In genomic region chr6:50419518-50420290, GRCm38 (mm10) we compare ENCODE assay signal across 16 mouse cellular contexts. TPM values are rescaled to one million over a fixed set of nuclear protein-coding genes. Genes with fewer than 3 reads are reported as not detected.
A peak's percentile ranks its signal among the peaks of the same experiment; 100 is the strongest.
DNase-seq lines count a peak whose midpoint lies in the region; ATAC-seq and TF ChIP-seq lines count a peak whose summit lies in the region.
"Had no signal": no experiment of that assay in that cellular context is flagged by ENCODE, and none has a peak within 500 bp of the region (broad histone marks: within the 10 kb centered on the region; RNA-seq: fewer than 3 reads in every experiment).

No protein-coding gene starts in this region.

- no peak for DNase-seq in heart, postnatal 36 days
- DNase-seq in Patski (ENCODE audit: low read depth, low spot score), result peak; percentile 64
- peak; percentile 59 for DNase-seq in kidney, adult 18-20 months
- peak; percentile 51 to 54 for DNase-seq in kidney, postnatal 25 days
- DNase-seq in gastrocnemius, adult 2 months, result no peak
- no peak for DNase-seq in thymus, adult 2 months
- no peak for DNase-seq in thymus, postnatal 14 days
- DNase-seq: cerebellum, postnatal 25 days; heart, adult 11 months; lung, postnatal 14 days; thymus, postnatal 25 days had no signal

- no peaks in the 10 kb centered on the region for H3K27me3 ChIP-seq in heart, embryonic 14.5 days (ENCODE audit: control insufficient read depth, insufficient read depth, low read length)
- H3K27me3 ChIP-seq in Patski, result no peaks in the 10 kb centered on the region
- no peaks in the 10 kb centered on the region for H3K27me3 ChIP-seq in thymus, adult 2 months (ENCODE audit: control insufficient read depth, insufficient read depth, low read length)
- H3K27me3 ChIP-seq: neural tube, embryonic 12.5 days had no signal

- no peak overlapping the region for H3K4me2 ChIP-seq in heart, embryonic 14.5 days (ENCODE audit: low read length)
- H3K4me2 ChIP-seq: neural tube, embryonic 12.5 days had no signal

- TF ChIP-seq POLR2A in thymus, adult 2 months (IDR thresholded peaks at IDR 0.05; ENCODE audit: control insufficient read depth, extremely low read depth, insufficient read depth, low read length, poor library complexity), result no peak

- no peak for TF ChIP-seq CTCF in Patski (IDR thresholded peaks at IDR 0.05)
- no peak for TF ChIP-seq CTCF in gastrocnemius, adult 2 months (IDR thresholded peaks at IDR 0.05)
- TF ChIP-seq CTCF in thymus, adult 2 months (IDR thresholded peaks at IDR 0.05; ENCODE audit: borderline replicate concordance, control insufficient read depth, extremely low read depth, insufficient read depth, low read length, poor library complexity), result no peak

- H3K9me3 ChIP-seq in heart, embryonic 14.5 days (ENCODE audit: control insufficient read depth, low read length), result no peaks in the 10 kb centered on the region
- H3K9me3 ChIP-seq: hindbrain, embryonic 10.5 days; neural tube, embryonic 12.5 days had no signal

- H3K36me3 ChIP-seq in heart, embryonic 14.5 days (ENCODE audit: control insufficient read depth, insufficient read depth, low read length), result no peaks in the 10 kb centered on the region
- H3K36me3 ChIP-seq in thymus, adult 2 months (ENCODE audit: control insufficient read depth, insufficient read depth, low read length), result no peaks in the 10 kb centered on the region
- H3K36me3 ChIP-seq: neural tube, embryonic 12.5 days had no signal

- no peak overlapping the region for H3K9ac ChIP-seq in heart, embryonic 14.5 days (ENCODE audit: low read length)
- H3K9ac ChIP-seq: liver, embryonic 14.5 days; neural tube, embryonic 12.5 days had no signal

- ATAC-seq in heart, embryonic 14.5 days (ENCODE audit: insufficient number of reproducible peaks, insufficient read depth, low FRiP score, low read depth), result no peak
- peak; percentile 76 for ATAC-seq in Patski
- ATAC-seq: forebrain, embryonic 14.5 days had no signal

- H3K27ac ChIP-seq in heart, embryonic 14.5 days (replicated peaks in 1 of 2; ENCODE audit: control insufficient read depth in 1 of 2, insufficient read depth in 1 of 2, low read depth in 2 of 2, low read length in 2 of 2), result peak overlapping the region; percentile 50 to 58; a peak in 3 of 4 replicates
- H3K27ac ChIP-seq in gastrocnemius, adult 2 months, result no peak overlapping the region
- no peak overlapping the region for H3K27ac ChIP-seq in thymus, adult 2 months (ENCODE audit: control insufficient read depth, insufficient read depth, low read length)
- H3K27ac ChIP-seq: hindbrain, embryonic 10.5 days; liver, embryonic 14.5 days; neural tube, embryonic 12.5 days had no signal

- H3K4me3 ChIP-seq in heart, embryonic 14.5 days (ENCODE audit: control insufficient read depth in 1 of 2, insufficient read depth in 1 of 2, low read depth in 1 of 2, low read length in 2 of 2), result no peak overlapping the region
- no peak overlapping the region for H3K4me3 ChIP-seq in gastrocnemius, adult 2 months
- H3K4me3 ChIP-seq in thymus, adult 2 months (ENCODE audit: control insufficient read depth, insufficient read depth, low read length), result no peak overlapping the region
- H3K4me3 ChIP-seq: hindbrain, embryonic 10.5 days; neural tube, embryonic 12.5 days had no signal

- 67% methylated on average over 10 of the region's 10 CpGs for WGBS in heart, embryonic 14.5 days
- WGBS in thymus, adult 2 months, result 95% methylated on average over 10 of the region's 10 CpGs

- intact Hi-C loops in heart, postnatal 36 days (cut with DNase I), result no loop called here
- intact Hi-C loops in gastrocnemius, adult 2 months (cut with DNase I), result no loop called here

- POLR2A ChIA-PET in Patski (lab: Charles Lee), result interaction anchor here (1.1 to 1.8 kb wide), 3 partner anchors 13 to 16 kb away, joined by 3 to 7 read pairs (median 4); no protein-coding TSS in a partner anchor

- peaks cover 5 to 22% of the 10 kb centered on the region in 2 experiments for H3K4me1 ChIP-seq in heart, embryonic 14.5 days (ENCODE audit: control insufficient read depth in 2 of 2, insufficient read depth in 2 of 2, low read length in 2 of 2)
- peaks cover 9% of the 10 kb centered on the region for H3K4me1 ChIP-seq in thymus, adult 2 months (replicated peaks; ENCODE audit: control insufficient read depth, insufficient read depth, low read length)
- H3K4me1 ChIP-seq: neural tube, embryonic 12.5 days had no signal

- in situ Hi-C loops in Patski (cut with MboI; ENCODE audit: low pct_unique_long_range_greater_than_20kb), result no loop called here

- CTCF ChIA-PET in Patski (lab: Charles Lee), result interaction anchor here (0.9 to 1.8 kb wide), 5 partner anchors 22 to 117 kb away, joined by 3 to 6 read pairs (median 4); partner anchors contain the start of gene Osbpl3

RNA-seq across cellular contexts. Expression of gene Osbpl3, which starts 36.3 kb away (rescaled TPM):
- 16.7 and 19.2 TPM in 2 replicates for polyA plus RNA-seq in heart, embryonic 14.5 days (2014; fragmentation: Nextera tagmentation; extraction: Ambion mirVana)
- 10 to 100 TPM; 24.0 to 35.0 TPM for total RNA-seq in heart, postnatal 36 days (2021)
- 117 TPM for polyA plus RNA-seq in Patski (2021)
- total RNA-seq in gastrocnemius, adult 2 months (2021), result 1 to 10 TPM; 2.2 to 3.3 TPM
- polyA plus RNA-seq in thymus, adult 2 months (2012; rRNA removed), result 6.7 and 8.2 TPM in 2 replicates

Comparison
In these comparisons a context has a peak if more than half of its experiments do, and no peak if none do; other contexts are left out.
1. H3K27ac ChIP-seq: peak in heart, embryonic 14.5 days (2 of 2); none in gastrocnemius, adult 2 months (single experiment) and thymus, adult 2 months (single experiment).
2. DNase-seq: peak in Patski (single experiment), kidney, adult 18-20 months (single experiment) and kidney, postnatal 25 days (2 of 2); none in heart, postnatal 36 days (0 of 2), gastrocnemius, adult 2 months (single experiment), thymus, adult 2 months (single experiment) and thymus, postnatal 14 days (single experiment).